Mouse (Mus musculus): ENCODE measurements around the gene Kcnip4. TPM values are rescaled to one million over a fixed set of nuclear protein-coding genes. Genes with fewer than 3 reads are reported as not detected.

Gene Kcnip4
- polyA plus RNA-seq (2021; fragmentation: Nextera tagmentation), result 45.4 and 49.2 TPM in 2 replicates
- long read RNA-seq, experiment 1, partial matches to known transcripts, result 86 of 104 reads
- long read RNA-seq, experiment 1, other reads (novel, unspliced or antisense), result 15 of 104 reads
- long read RNA-seq, experiment 2, transcript Kcnip4-204 (8 exons, 2,257 nt), result major isoform, 16 of 408 reads
- long read RNA-seq, experiment 2, partial matches to known transcripts, result 315 of 408 reads
- long read RNA-seq, experiment 2, other reads (novel, unspliced or antisense), result 77 of 408 reads

GRCm38 (mm10) chr5:49524394-49525241, at the start of gene Kcnip4:
Kcnip4 (minus strand) TSS chr5:49524907.

All from layer of hippocampus, adult 6 months (tissue).